Mouse (Mus musculus) lung, postnatal 0 days (tissue): ENCODE results near the gene Trim67. TPM values are rescaled to one million over a fixed set of nuclear protein-coding genes. Genes with fewer than 3 reads are reported as not detected.

Source experiments
- ATAC-seq: fragments of 200-750 bp; cut with Nextera tagmentation; 2 replicates; pipeline ENCODE4 v1.8.0; 2017; ENCODE audit warnings: moderate library complexity
- DNase-seq: peaks from one replicate; pipeline ENCODE4 v3.0.0-alpha.2; 2016; ENCODE audit warnings: low spot score
- H3K27ac ChIP-seq: fragments of 300-500 bp; sonication (generic); 2 replicates; pipeline ENCODE4 v1.5.1; 2014; ENCODE audit warnings: antibody characterized with exemption, mild to moderate bottlenecking, low read length, mixed read lengths
- H3K27me3 ChIP-seq: fragments of 300-500 bp; sonication (generic); replicated peaks from 2 replicates; pipeline ENCODE4 v1.6.1; 2014; ENCODE audit warnings: low read length, mixed read lengths; ENCODE audit not compliant: insufficient read depth
- H3K36me3 ChIP-seq: fragments of 300-500 bp; sonication (generic); 2 replicates; pipeline ENCODE4 v1.6.1; 2014; ENCODE audit warnings: low read length, mixed read lengths; ENCODE audit not compliant: insufficient read depth
- H3K4me1 ChIP-seq: fragments of 300-500 bp; sonication (generic); 2 replicates; pipeline ENCODE4 v1.6.1; 2014; ENCODE audit warnings: antibody characterized with exemption, low read depth, low read length, mixed read lengths; ENCODE audit not compliant: insufficient read depth
- H3K4me2 ChIP-seq: fragments of 300-500 bp; sonication (generic); replicated peaks from 2 replicates; pipeline ENCODE4 v1.6.1; 2014; ENCODE audit warnings: low read depth, mild to moderate bottlenecking, low read length, moderate library complexity, mixed read lengths
- H3K4me3 ChIP-seq: fragments of 300-500 bp; sonication (generic); 2 replicates; pipeline ENCODE4 v1.5.1; 2014; ENCODE audit warnings: low read depth, low read length
- H3K9ac ChIP-seq: fragments of 300-500 bp; sonication (generic); replicated peaks from 2 replicates; pipeline ENCODE4 v1.6.1; 2014; ENCODE audit warnings: low read depth, mild to moderate bottlenecking
- H3K9me3 ChIP-seq: fragments of 300-500 bp; sonication (generic); 2 replicates; pipeline ENCODE4 v1.6.1; 2016; ENCODE audit warnings: low read length, mixed read lengths
- CTCF ChIP-seq: IDR thresholded peaks from 2 replicates; pipeline ENCODE4 v1.5.1; 2016; ENCODE audit warnings: antibody characterized with exemption, mild to moderate bottlenecking
- EP300 ChIP-seq: IDR thresholded peaks from 2 replicates; pipeline ENCODE4 v1.6.1; 2016; ENCODE audit warnings: antibody characterized with exemption, mild to moderate bottlenecking, control low read depth
- WGBS: fragments of 180-500 bp; shearing (Covaris S2); extraction: QIAGEN DNeasy Blood & Tissue Kit; methylation state at CpG from one replicate; pipeline ENCODE4 v1.1.7; 2014; 5-methylcytosine and 5-hydroxymethylcytosine counted together
- polyA plus RNA-seq: library from polyadenylated mRNA; unstranded; fragments of >200 nt; fragmentation: Nextera tagmentation; extraction: Ambion mirVana; gene quantifications from 2 replicates; pipeline ENCODE4 v1.2.1, GENCODE M21; 2015

The Trim67 gene
- polyA plus RNA-seq, 1 experiment from 2014 or later, result 1.5 TPM

DNA sequence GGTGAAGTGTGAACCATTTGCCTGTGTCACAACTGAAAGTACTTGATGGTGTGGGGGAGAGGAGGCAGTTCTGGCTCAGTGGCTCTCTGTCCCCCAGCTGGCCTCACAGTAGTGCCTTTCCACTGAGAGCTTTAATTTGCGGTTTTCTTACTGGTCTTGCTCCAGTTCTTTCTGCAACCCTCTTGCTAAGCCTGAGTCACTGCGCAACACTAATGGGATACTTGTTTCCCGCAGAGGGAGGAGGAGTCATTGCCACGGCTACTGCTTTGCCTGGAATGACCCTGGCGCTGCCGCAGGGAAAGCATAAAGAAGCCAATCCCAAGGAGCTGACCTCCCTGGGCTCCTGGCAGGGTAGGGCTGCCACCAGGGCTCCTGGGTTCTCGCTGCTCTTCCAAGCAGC is 33.8 kb downstream of the Trim67 start:
- no peak overlapping the region for H3K4me2 ChIP-seq
- H3K36me3 ChIP-seq, result no peaks in the 10 kb centered on the region
- 30% methylated on average over 7 of the region's 7 CpGs for WGBS
- no peaks in the 10 kb centered on the region for H3K9me3 ChIP-seq
- TF ChIP-seq CTCF (no peak), EP300 (no peak)
- ATAC-seq (peak; percentile 48), DNase-seq (peak; percentile 43)
- no peak overlapping the region for H3K9ac ChIP-seq
- H3K4me1 ChIP-seq, result 0 out of 2 replicates have a peak, but pooled peaks cover 2% of the 10 kb centered on the region
- H3K4me3 ChIP-seq, result no peak overlapping the region
- H3K27me3 ChIP-seq, result no peaks in the 10 kb centered on the region
- no peak overlapping the region for H3K27ac ChIP-seq

- no peaks in the 10 kb centered on the region for H3K36me3 ChIP-seq
- H3K4me1 ChIP-seq, result 0 out of 2 replicates have a peak, but pooled peaks cover 2% of the 10 kb centered on the region
- H3K4me3 ChIP-seq, result no peak overlapping the region
- no peak overlapping the region for H3K27ac ChIP-seq
- no peak overlapping the region for H3K4me2 ChIP-seq
- TF ChIP-seq EP300 (no peak), CTCF (peak; percentile 87)
- 1% methylated on average over 5 of the region's 5 CpGs for WGBS
- DNase-seq, result peak; percentile 72
- no peak overlapping the region for H3K9ac ChIP-seq
- H3K27me3 ChIP-seq, result no peaks in the 10 kb centered on the region
- peak; percentile 24; the same call in 1 of the 2 replicates for ATAC-seq
- H3K9me3 ChIP-seq, result no peaks in the 10 kb centered on the region
Measured at GRCm38 (mm10) chr8:124827387-124827786, 34.5 kb downstream of the Trim67 start.

DNA sequence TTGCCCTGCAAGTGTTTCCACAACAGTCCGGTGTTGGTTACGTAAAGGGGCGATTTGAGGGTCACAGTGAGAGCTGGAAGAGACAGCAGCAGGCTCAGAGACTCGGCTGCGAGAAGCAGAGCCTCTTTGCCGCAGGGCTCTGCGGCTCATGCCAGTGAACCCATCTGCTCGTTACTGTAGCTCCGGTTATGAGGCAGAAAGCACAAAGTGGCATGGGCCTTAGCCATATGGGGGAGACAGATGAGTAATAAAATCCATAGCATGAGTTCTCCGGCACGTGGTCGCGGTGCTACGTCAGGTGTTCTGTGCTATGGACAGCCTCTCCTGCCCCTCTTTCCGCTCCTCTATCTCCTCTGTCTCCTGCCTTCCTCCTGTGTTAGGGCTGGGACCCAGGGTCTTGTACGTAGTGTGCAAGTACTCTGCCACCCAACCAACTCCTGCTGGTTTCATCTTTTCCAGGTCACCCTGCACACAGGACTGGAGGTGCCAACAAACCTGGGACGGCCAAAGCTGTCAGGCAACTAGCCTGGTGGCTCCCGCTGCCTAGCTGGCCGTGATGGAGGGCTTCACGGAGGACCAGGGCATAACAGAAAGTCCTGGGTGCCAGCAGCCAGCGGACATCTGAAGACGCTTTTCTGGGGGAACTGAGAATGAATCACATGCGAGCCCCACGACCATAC is 35.8 kb downstream of the Trim67 start:
- no peak overlapping the region for H3K9ac ChIP-seq
- no peak for TF ChIP-seq CTCF
- no peak for TF ChIP-seq EP300
- H3K4me2 ChIP-seq, result no peak overlapping the region
- peaks cover 5% of the 10 kb centered on the region; the same call in 1 of the 2 replicates for H3K4me1 ChIP-seq
- ATAC-seq (no peak), DNase-seq (no peak)
- 82% methylated on average over 24 of the region's 24 CpGs for WGBS
- H3K9me3 ChIP-seq, result no peaks in the 10 kb centered on the region
- no peak overlapping the region for H3K4me3 ChIP-seq
- no peaks in the 10 kb centered on the region for H3K27me3 ChIP-seq
- no peak overlapping the region for H3K27ac ChIP-seq
- H3K36me3 ChIP-seq, result no peaks in the 10 kb centered on the region

DNA sequence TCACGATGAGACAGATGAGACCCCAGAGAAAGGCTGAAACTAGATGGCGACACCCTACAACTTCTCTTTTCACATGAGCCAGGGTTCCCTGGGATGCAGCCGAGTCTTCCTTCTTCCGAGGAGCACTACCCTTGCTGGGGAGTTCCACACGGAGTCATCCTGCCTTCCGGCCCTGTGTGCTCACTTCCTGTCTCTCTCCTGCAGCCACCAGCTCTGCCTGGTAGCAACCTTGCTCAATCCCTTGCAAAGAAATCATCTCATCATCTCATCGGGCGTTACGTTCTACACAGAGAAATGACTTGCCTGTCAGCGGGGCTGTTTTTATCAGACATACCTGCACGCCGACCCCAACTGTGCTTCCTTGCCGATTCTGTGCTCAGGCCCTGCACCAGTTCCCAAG is 37.2 kb downstream of the Trim67 start:
- Histone ChIP-seq H3K27me3 (no peaks in the 10 kb centered on the region), H3K36me3 (no peaks in the 10 kb centered on the region), H3K9ac (no peak overlapping the region), H3K4me3 (no peak overlapping the region), H3K9me3 (no peaks in the 10 kb centered on the region), H3K4me2 (no peak overlapping the region), H3K27ac (no peak overlapping the region), H3K4me1 (peaks cover 11% of the 10 kb centered on the region; the same call in 1 of the 2 replicates)
- DNase-seq (no peak), ATAC-seq (no peak)
- WGBS, result 64% methylated on average over 13 of the region's 13 CpGs
- TF ChIP-seq CTCF, result no peak
- no peak for TF ChIP-seq EP300

DNA sequence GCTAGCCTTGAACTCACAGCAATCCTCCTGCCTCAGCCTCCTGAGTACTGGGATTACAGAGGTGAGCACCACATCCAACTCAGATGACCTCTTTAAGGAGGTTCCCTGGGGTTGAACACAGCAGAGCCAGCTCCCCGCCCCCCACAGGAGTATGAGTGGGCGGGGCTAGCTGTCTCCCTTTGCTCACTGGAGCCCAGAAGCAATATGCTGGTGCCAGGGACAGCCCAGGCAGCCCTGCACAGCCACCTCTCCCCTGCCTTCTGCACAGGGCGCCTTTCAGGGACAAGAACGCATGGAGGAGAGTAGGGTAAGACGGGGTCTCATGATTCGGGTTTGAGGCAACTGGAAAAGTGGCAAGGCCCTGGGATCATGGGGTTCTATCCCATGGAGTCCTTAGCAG is 38.6 kb downstream of the Trim67 start:
- Histone ChIP-seq H3K4me3 (no peak overlapping the region), H3K4me2 (no peak overlapping the region), H3K9me3 (no peaks in the 10 kb centered on the region), H3K9ac (no peak overlapping the region), H3K4me1 (peaks cover 11% of the 10 kb centered on the region; the same call in 1 of the 2 replicates), H3K27ac (no peak overlapping the region), H3K36me3 (no peaks in the 10 kb centered on the region), H3K27me3 (no peaks in the 10 kb centered on the region)
- ATAC-seq, result no peak
- WGBS, result 73% methylated on average over 6 of the region's 6 CpGs
- TF ChIP-seq CTCF (no peak), EP300 (no peak)
- DNase-seq, result no peak

GRCm38 (mm10) chr8:124831941-124832340 is 39.0 kb downstream of the Trim67 start:
- WGBS, result 68% methylated on average over 6 of the region's 6 CpGs

More at GRCm38 (mm10) chr8:124831941-124832340, 39.0 kb downstream of the Trim67 start:
- 0 out of 2 replicates have a peak, but pooled peaks have one; percentile 8 for ATAC-seq
- no peak overlapping the region for H3K4me2 ChIP-seq
- H3K27ac ChIP-seq, result no peak overlapping the region
- no peak overlapping the region for H3K4me3 ChIP-seq
- peak; percentile 8 for DNase-seq
- H3K4me1 ChIP-seq, result peaks cover 9% of the 10 kb centered on the region; the same call in 1 of the 2 replicates
- TF ChIP-seq EP300 (no peak), CTCF (no peak)
- H3K36me3 ChIP-seq, result no peaks in the 10 kb centered on the region
- H3K9ac ChIP-seq, result no peak overlapping the region
- no peaks in the 10 kb centered on the region for H3K9me3 ChIP-seq
- no peaks in the 10 kb centered on the region for H3K27me3 ChIP-seq
